Mouse (Mus musculus): Measurements from ENCODE around the gene Camkmt.

- TF ChIP-seq POLR2A (IDR thresholded peaks at IDR 0.05; ENCODE audit: low read depth, low read length), result no peak
- TF ChIP-seq CTCF (IDR thresholded peaks at IDR 0.05; ENCODE audit: borderline replicate concordance, insufficient read depth, low read length), result no peak
These were observed 405.5 kb downstream of the Camkmt start for GRCm38 (mm10) chr17:85495871-85496270.

Data from embryonic fibroblast, embryonic 13.5 days (primary cell).